Mouse (Mus musculus) CH12.LX (cell line): Measurements from ENCODE around the gene Pde8a.
A peak's percentile ranks its signal among the peaks of the same experiment; 100 is the strongest.

ENCODE experiments used
- CTCF ChIP-seq, 2 experiments: IDR thresholded peaks in 1 of 2; conservative IDR thresholded peaks in 1 of 2; 2 replicates each; pipeline ENCODE4 v1.5.1; 2011 to 2012; ENCODE audit warnings: low read depth in 2 of 2, low read length in 2 of 2, improper control_type of control experiment in 1 of 2, inconsistent platforms in 1 of 2, mild to moderate bottlenecking in 1 of 2, moderate library complexity in 1 of 2
- KAT2A ChIP-seq: IDR thresholded peaks from 2 replicates; pipeline ENCODE4 v1.6.1; 2012; ENCODE audit warnings: low read length, improper control_type of control experiment, inconsistent platforms; ENCODE audit not compliant: insufficient replicate concordance
- POLR2A ChIP-seq: IDR thresholded peaks from 2 replicates; pipeline ENCODE4 v1.6.1; 2011; ENCODE audit warnings: low read depth, mild to moderate bottlenecking, improper control_type of control experiment, low read length
- USF1 ChIP-seq: IDR thresholded peaks from 2 replicates; pipeline ENCODE4 v1.6.1; 2014; ENCODE audit warnings: low read depth, mild to moderate bottlenecking, inconsistent platforms, low read length, improper control_type of control experiment
- ZMIZ1 ChIP-seq: IDR thresholded peaks from 2 replicates; pipeline ENCODE4 v1.6.1; 2012; ENCODE audit warnings: low read depth, mild to moderate bottlenecking, inconsistent platforms, low read length, improper control_type of control experiment

DNA sequence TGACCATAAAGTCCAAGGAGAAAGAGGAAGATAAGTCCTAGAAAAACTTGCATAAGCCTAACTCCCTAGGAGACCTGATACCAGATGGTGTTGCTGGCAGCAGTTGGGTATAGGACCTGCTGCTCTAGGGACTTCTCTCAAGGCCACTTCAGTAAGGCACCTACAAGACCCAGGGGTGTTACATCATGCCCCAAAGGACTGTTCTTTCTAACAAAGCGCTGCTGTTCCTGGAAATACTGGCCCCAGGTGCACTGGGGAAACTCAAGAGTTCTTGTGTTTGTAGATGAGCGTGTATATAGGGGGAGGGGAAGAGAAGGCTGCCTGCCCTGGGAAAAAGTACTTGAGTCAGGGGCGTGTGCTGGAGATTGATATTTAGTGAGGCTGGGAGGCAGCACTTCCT, 16.6 kb upstream of the Pde8a start:
- TF ChIP-seq CTCF (conservative IDR thresholded peaks at IDR 0.05 in 1 of 2, IDR thresholded peaks at IDR 0.05 in 1 of 2; ENCODE audit: low read depth in 2 of 2, low read length in 2 of 2): no peak
- no peak for TF ChIP-seq ZMIZ1
- no peak for TF ChIP-seq POLR2A
- peak; percentile 65; the same call in 1 of the 2 replicates for TF ChIP-seq KAT2A
- TF ChIP-seq USF1: no peak
